Mouse (Mus musculus) hindbrain, embryonic 12.5 days (tissue): ENCODE measurements around the gene Slc26a5. TPM values are rescaled to one million over a fixed set of nuclear protein-coding genes. Genes with fewer than 3 reads are reported as not detected.

Experiments
- ATAC-seq: fragments of 200-750 bp; cut with Nextera tagmentation; 2 replicates; pipeline ENCODE4 v1.8.0; 2017; ENCODE audit warnings: moderate TSS enrichment; ENCODE audit not compliant: low FRiP score
- H3K27ac ChIP-seq: fragments of 300-500 bp; sonication (generic); 2 replicates; pipeline ENCODE4 v1.5.1; 2016; ENCODE audit warnings: mild to moderate bottlenecking
- H3K27me3 ChIP-seq: fragments of 300-500 bp; sonication (generic); 2 replicates; pipeline ENCODE4 v1.6.1; 2016; ENCODE audit warnings: mild to moderate bottlenecking
- H3K36me3 ChIP-seq: fragments of 300-500 bp; sonication (generic); 2 replicates; pipeline ENCODE4 v1.6.1; 2016; ENCODE audit warnings: mild to moderate bottlenecking
- H3K4me1 ChIP-seq: fragments of 300-500 bp; sonication (generic); 2 replicates; pipeline ENCODE4 v1.6.1; 2016
- H3K4me2 ChIP-seq: fragments of 300-500 bp; sonication (generic); replicated peaks from 2 replicates; pipeline ENCODE4 v1.6.1; 2016; ENCODE audit warnings: mild to moderate bottlenecking
- H3K4me3 ChIP-seq: fragments of 300-500 bp; sonication (generic); 2 replicates; pipeline ENCODE4 v1.5.1; 2016; ENCODE audit warnings: mild to moderate bottlenecking
- H3K9ac ChIP-seq: fragments of 300-500 bp; sonication (generic); 2 replicates; pipeline ENCODE4 v1.6.1; 2016; ENCODE audit warnings: mild to moderate bottlenecking, moderate library complexity
- H3K9me3 ChIP-seq: fragments of 300-500 bp; sonication (generic); replicated peaks from 2 replicates; pipeline ENCODE4 v1.6.1; 2016; ENCODE audit warnings: mild to moderate bottlenecking
- WGBS: fragments of 180-500 bp; shearing (Covaris S2); methylation state at CpG from one replicate; pipeline ENCODE4 v1.1.7; 2016; 5-methylcytosine and 5-hydroxymethylcytosine counted together
- polyA plus RNA-seq: library from polyadenylated mRNA; unstranded; fragments of >200 nt; fragmentation: Nextera tagmentation; extraction: Ambion mirVana; gene quantifications from 2 replicates; pipeline ENCODE4 v1.2.1, GENCODE M21; 2016

Gene Slc26a5
- polyA plus RNA-seq, result not detected in 2 replicates

DNA sequence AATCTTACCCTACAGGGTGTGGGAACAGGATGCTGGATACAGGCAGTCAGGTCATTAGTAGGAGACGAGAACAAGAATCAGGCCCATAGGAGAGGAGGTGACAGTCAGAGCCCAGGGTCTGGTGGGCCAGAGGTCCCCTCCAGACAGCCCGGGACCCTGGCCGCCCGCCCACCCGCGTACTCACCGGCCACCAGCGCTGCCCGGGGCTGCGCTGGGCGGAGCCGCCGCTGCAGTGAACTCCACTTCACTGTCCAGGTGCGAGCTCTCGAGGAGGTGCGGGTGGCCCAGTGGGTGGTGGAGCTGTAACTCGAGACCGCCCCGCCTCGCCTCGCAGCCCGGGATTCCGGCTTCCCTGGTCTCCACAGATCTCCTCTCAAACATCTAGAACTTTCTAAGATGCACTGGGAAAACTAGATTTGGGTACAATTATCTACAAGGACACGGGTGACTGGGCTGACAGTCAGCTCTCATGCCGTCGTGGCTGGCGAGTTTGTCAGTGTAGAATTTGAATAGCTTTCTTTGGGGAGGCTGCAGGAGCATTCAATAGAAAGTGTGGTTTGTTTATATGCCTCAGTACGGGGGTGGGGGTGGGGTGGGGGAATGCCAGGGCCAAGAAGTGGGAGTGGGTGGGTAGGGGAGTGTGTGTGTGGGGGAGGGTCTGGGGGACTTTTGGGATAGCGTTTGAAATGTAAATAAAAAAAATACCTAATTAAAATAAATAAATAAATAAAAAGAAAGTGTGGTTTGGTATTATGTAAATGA lies at the start of gene Slc26a5:
Gene Slc26a5 (minus strand): TSS at position 259 of the 762 bp plus-strand sequence.
- Histone ChIP-seq H3K9ac (no peak within 1 kb of the TSS), H3K4me3 (peak within 1 kb of the TSS; percentile 24), H3K9me3 (no peaks in the 10 kb centered on the region), H3K4me1 (peaks cover 11% of the 10 kb centered on the region), H3K36me3 (no peaks in the 10 kb centered on the region), H3K27me3 (peaks cover 8% of the 10 kb centered on the region), H3K27ac (no peak within 1 kb of the TSS), H3K4me2 (peak within 1 kb of the TSS; percentile 51)
- under 1% methylated on average over 29 of the region's 29 CpGs for WGBS
- peak; percentile 50 for ATAC-seq

DNA sequence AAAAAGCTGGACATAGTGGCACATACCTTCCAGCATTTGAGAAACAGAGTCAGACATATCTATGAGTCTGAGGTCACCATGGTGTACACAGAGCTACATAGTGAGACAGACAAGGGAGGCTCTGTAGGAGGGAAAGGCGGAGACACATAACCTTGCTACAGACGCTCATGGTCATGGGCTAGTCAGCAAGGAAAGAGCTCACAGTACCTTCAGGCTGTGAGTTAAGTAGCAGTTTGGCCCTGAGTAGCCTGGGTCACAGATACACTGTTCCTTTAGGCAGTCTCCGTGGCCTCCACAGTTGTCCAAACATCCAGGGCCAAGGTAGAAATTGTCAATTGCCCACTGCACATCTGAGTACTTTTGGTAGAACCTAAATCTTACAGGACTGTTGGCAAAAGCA lies 49.4 kb upstream of the Slc26a5 start:
- H3K4me2 ChIP-seq, result no peak overlapping the region
- peaks cover under 1% of the 10 kb centered on the region; the same call in 1 of the 2 replicates for H3K36me3 ChIP-seq
- H3K4me3 ChIP-seq, result no peak overlapping the region
- H3K9ac ChIP-seq, result no peak overlapping the region
- H3K27ac ChIP-seq, result no peak overlapping the region
- no peaks in the 10 kb centered on the region for H3K9me3 ChIP-seq
- ATAC-seq, result no peak
- H3K4me1 ChIP-seq, result no peaks in the 10 kb centered on the region
- no peaks in the 10 kb centered on the region for H3K27me3 ChIP-seq
- WGBS, result 80% methylated on average over 3 of the region's 3 CpGs

DNA sequence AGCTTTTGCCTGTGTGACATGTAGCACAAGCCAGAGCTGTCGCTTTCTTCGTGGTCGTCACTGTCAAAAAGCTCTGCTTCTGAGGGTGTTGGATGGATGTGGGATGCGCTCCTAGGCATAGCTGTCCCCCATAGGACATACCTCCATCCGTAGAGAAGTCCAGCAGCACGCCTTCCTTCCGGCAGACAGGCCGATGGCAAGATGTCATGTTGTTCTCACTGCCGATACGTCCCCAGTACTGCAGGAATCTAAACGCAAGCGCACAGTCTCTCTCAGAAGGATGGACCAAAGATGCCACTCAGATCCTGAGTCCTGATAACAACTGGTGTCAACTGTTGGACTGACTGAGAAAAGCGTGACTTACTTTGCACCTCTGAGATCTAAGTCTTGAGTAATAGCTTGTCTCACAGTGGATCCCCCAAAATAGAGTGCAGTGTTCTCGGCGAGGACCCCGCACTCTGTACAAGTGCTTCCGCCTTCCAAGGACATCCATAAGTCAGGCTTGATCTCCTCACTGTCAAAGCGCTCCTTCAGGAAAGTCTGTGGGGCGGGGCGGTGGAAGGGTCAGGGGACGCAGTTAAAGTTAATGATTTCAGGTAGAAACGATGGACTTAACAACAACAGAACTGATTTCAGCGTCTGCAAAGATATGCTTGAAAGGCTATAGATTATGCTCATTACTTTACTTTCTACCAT lies 47.6 kb upstream of the Slc26a5 start:
- no peaks in the 10 kb centered on the region for H3K9me3 ChIP-seq
- H3K27ac ChIP-seq, result no peak overlapping the region
- 89% methylated on average over 23 of the region's 23 CpGs for WGBS
- H3K9ac ChIP-seq, result no peak overlapping the region
- H3K36me3 ChIP-seq, result peaks cover 3% of the 10 kb centered on the region; the same call in 1 of the 2 replicates
- ATAC-seq, result no peak
- H3K4me2 ChIP-seq, result no peak overlapping the region
- H3K4me1 ChIP-seq, result no peaks in the 10 kb centered on the region
- H3K27me3 ChIP-seq, result no peaks in the 10 kb centered on the region
- H3K4me3 ChIP-seq, result no peak overlapping the region

DNA sequence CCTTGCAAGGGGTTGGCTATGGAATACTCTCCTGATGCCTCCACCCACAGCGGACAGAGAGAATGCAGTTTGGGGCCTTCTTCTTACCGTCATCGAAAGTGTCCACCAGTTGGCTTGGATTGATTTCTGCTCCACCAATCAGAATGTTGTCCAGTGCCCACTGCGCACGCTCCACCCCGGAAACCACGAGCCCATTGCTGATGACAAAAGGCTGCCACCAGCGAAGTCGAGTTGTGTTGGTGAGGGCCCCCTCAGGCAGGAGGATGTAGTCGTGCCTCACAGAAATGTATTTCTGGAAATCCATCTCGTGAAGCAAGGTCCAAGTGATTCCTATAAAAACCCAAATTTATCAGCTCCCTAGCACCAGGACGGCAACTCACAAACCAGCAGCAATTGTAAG lies 45.3 kb upstream of the Slc26a5 start:
- Histone ChIP-seq H3K27ac (no peak overlapping the region), H3K4me3 (no peak overlapping the region), H3K9me3 (no peaks in the 10 kb centered on the region), H3K27me3 (no peaks in the 10 kb centered on the region), H3K36me3 (peaks cover 3% of the 10 kb centered on the region; the same call in 1 of the 2 replicates), H3K9ac (no peak overlapping the region), H3K4me1 (no peaks in the 10 kb centered on the region), H3K4me2 (no peak overlapping the region)
- 94% methylated on average over 12 of the region's 12 CpGs for WGBS
- no peak for ATAC-seq

DNA sequence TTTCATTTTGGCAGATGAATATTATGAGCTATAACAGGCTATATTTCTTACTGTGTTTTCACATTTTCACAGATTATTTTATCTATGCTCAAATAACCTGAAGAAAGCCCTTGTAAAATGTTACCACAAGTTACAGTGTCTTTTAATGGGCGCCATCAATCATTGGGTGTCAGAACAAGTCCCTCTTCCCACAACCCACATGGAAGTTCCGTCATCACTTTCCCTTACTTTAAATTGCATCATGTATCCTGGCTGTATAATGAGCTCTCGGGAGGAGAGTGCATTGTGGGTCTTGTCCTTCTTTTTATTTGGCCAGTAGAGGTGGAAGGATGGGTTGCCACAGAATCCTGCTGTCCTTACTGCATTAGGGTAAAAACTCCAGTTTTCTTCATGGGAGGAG lies 44.3 kb upstream of the Slc26a5 start:
- Histone ChIP-seq H3K4me3 (no peak overlapping the region), H3K4me2 (no peak overlapping the region), H3K9me3 (no peaks in the 10 kb centered on the region), H3K36me3 (peaks cover 3% of the 10 kb centered on the region; the same call in 1 of the 2 replicates), H3K27me3 (no peaks in the 10 kb centered on the region), H3K9ac (no peak overlapping the region), H3K4me1 (no peaks in the 10 kb centered on the region), H3K27ac (no peak overlapping the region)
- WGBS, result 76% methylated on average over 3 of the region's 3 CpGs
- no peak for ATAC-seq

DNA sequence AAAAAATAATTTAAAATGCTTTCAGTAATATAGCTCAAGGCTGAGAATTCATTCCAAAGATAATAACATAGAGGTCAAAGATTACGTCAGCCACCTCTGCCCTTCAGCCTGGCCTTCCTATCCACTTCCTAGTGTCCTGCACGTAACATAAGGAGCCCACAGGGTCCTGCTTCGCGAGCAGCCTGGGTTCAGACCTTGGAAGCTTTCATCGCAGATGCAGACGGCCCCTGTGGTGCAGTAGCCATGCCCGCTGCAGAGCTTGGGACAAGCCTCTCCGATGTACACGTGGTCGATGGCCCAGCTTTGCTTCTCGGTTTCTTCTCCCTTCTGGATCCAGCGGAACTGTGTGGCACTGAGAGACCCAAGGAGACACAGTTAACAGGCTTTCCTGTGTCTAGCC lies 36.0 kb upstream of the Slc26a5 start:
- no peak for ATAC-seq
- Histone ChIP-seq H3K9ac (no peak overlapping the region), H3K36me3 (no peaks in the 10 kb centered on the region), H3K4me1 (no peaks in the 10 kb centered on the region), H3K9me3 (no peaks in the 10 kb centered on the region), H3K4me2 (no peak overlapping the region), H3K27ac (no peak overlapping the region), H3K27me3 (no peaks in the 10 kb centered on the region), H3K4me3 (no peak overlapping the region)
- WGBS, result 62% methylated on average over 12 of the region's 12 CpGs

DNA sequence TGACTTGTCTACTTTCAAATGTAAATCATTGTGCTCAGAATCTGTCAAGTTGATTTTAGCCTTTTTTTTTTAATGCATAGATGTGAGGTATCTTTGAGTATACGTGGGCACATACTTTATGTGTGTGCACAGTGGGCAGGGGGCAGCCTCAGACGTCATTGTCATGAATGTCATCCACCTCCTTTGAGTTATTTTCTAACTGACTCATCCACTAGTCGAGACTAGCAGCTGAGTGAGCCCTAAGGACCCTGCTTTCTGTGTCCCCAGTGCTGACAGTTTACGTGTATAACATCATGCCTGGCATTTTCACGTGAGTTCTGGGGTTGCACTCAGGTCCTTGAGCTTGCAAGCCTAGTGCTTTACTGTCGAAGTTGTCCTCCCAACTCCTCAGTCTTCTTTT lies 35.5 kb upstream of the Slc26a5 start:
- H3K4me2 ChIP-seq, result no peak overlapping the region
- H3K9ac ChIP-seq, result no peak overlapping the region
- H3K27ac ChIP-seq, result no peak overlapping the region
- no peak overlapping the region for H3K4me3 ChIP-seq
- no peaks in the 10 kb centered on the region for H3K36me3 ChIP-seq
- ATAC-seq, result no peak
- no peaks in the 10 kb centered on the region for H3K9me3 ChIP-seq
- 74% methylated on average over 6 of the region's 6 CpGs for WGBS
- H3K4me1 ChIP-seq, result no peaks in the 10 kb centered on the region
- H3K27me3 ChIP-seq, result no peaks in the 10 kb centered on the region

DNA sequence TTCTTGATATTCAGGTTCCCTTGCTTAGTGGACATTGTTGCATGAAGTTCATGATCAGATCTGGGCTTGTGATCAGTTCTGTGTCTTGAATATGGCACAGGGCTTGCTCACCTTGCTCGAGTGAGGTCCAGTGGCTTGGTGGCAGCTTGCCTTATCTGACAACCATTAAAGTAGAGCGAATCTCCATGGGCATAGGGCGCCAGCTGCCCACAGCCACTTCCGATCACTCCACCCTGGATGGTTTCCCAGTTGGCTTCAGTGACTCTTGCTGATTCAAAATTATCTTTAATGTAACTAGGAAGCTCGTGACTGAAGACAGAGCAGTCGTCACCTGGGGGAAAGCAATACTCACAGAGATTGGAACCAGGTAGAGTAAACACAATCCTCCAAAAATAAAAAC lies 33.5 kb upstream of the Slc26a5 start:
- H3K4me2 ChIP-seq, result no peak overlapping the region
- H3K36me3 ChIP-seq, result no peaks in the 10 kb centered on the region
- H3K9me3 ChIP-seq, result no peaks in the 10 kb centered on the region
- no peak overlapping the region for H3K9ac ChIP-seq
- no peak overlapping the region for H3K4me3 ChIP-seq
- ATAC-seq, result no peak
- H3K27ac ChIP-seq, result no peak overlapping the region
- H3K4me1 ChIP-seq, result no peaks in the 10 kb centered on the region
- no peaks in the 10 kb centered on the region for H3K27me3 ChIP-seq
- WGBS, result 85% methylated on average over 6 of the region's 6 CpGs

DNA sequence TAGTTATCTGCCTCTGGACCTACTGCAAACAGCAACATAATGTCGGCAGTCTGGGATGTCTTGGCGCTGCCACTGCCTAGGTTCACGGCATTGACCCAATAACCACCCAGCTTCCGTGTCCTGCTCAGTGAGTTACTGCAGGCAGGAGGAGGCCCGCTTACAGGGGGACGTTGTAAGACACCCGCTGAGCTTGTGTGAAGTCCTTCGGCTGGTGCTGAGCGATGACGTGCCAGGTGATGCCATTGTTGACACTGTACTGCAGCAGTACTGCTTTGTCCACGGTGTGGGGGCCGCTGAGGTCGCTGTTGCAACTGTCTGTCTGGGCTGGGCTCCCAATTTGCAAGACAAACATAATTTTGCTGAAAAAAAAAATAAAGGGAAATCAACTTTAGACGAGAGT lies 31.2 kb upstream of the Slc26a5 start:
- no peak for ATAC-seq
- no peaks in the 10 kb centered on the region for H3K4me1 ChIP-seq
- no peaks in the 10 kb centered on the region for H3K9me3 ChIP-seq
- no peak overlapping the region for H3K27ac ChIP-seq
- no peaks in the 10 kb centered on the region for H3K36me3 ChIP-seq
- no peak overlapping the region for H3K4me2 ChIP-seq
- 74% methylated on average over 14 of the region's 14 CpGs for WGBS
- H3K9ac ChIP-seq, result no peak overlapping the region
- no peak overlapping the region for H3K4me3 ChIP-seq
- no peaks in the 10 kb centered on the region for H3K27me3 ChIP-seq

DNA sequence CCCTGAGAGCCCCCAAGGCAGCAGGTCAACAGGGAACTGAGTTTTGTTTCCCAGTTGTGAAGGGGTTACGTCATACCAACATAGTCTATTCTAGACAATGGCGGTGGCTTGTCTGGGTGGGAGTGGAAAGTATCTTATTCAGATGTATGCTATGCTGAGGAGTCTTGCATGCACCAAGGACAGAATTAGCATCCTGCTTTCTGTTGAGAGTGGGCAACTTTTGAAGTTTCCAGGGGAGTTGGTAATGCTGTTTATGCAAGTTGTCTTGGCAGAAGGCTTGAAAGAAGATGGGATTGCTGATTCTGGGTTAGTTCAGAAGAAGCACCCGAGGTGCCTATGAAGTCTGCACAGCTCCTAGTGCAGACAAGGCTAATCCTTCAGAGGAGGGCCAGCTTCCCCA lies 28.8 kb upstream of the Slc26a5 start:
- no peaks in the 10 kb centered on the region for H3K4me1 ChIP-seq
- H3K27ac ChIP-seq, result no peak overlapping the region
- no peaks in the 10 kb centered on the region for H3K9me3 ChIP-seq
- no peak overlapping the region for H3K9ac ChIP-seq
- no peak overlapping the region for H3K4me3 ChIP-seq
- no peak for ATAC-seq
- WGBS, result 91% methylated on average over 3 of the region's 3 CpGs
- no peaks in the 10 kb centered on the region for H3K36me3 ChIP-seq
- H3K4me2 ChIP-seq, result no peak overlapping the region
- H3K27me3 ChIP-seq, result no peaks in the 10 kb centered on the region

DNA sequence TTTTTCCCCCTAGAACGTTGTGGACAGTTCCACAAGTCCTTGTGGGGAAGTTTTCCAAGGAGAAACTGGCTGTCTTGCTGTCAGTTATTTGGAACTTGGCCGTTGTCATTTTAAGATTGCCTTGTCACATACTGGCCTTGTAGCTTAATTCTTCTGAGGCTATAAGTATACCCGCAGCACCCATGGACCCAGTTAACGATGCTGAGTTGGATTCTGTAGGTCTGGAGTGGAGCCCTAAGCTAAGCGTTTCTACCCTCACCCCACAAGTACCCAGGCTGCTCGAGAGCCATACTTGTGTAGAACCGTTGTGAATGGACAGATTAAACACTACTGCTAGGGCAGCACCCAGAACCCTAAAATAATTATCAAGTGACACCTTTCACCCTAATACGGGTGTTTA lies 1.3 kb upstream of the Slc26a5 start:
- no peak for ATAC-seq
- Histone ChIP-seq H3K27me3 (peaks cover 8% of the 10 kb centered on the region), H3K4me2 (peak overlapping the region; percentile 51; the same call in 1 of the 2 replicates), H3K4me1 (peaks cover 11% of the 10 kb centered on the region), H3K27ac (no peak overlapping the region), H3K4me3 (no peak overlapping the region), H3K9ac (no peak overlapping the region), H3K9me3 (no peaks in the 10 kb centered on the region), H3K36me3 (no peaks in the 10 kb centered on the region)
- 71% methylated on average over 8 of the region's 8 CpGs for WGBS

DNA sequence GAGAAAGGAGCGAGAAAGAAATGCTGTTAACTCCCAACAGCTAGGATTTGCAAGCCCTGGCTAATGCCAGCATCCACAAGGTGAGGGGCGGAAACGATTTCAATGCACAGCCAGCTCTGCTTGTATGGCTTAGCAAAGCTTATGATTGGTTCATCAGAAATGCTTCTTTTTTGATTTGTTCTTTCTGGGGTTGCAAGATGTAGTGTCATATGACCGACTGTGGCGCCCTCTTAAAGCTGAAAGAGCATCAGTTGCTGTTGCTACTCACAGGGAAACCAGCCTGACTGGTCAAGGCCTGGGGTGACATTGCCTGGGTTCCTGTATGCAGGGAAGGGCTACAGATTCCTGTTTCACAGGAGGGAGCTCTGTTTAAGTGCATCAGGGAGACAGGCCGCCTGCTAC lies 908 bp upstream of the Slc26a5 start:
- peaks cover 8% of the 10 kb centered on the region for H3K27me3 ChIP-seq
- 11% methylated on average over 6 of the region's 6 CpGs for WGBS
- peak overlapping the region; percentile 15; the same call in 1 of the 2 replicates for H3K4me3 ChIP-seq
- H3K9ac ChIP-seq, result no peak overlapping the region
- H3K36me3 ChIP-seq, result no peaks in the 10 kb centered on the region
- H3K4me1 ChIP-seq, result peaks cover 11% of the 10 kb centered on the region
- no peak overlapping the region for H3K27ac ChIP-seq
- H3K9me3 ChIP-seq, result no peaks in the 10 kb centered on the region
- peak overlapping the region; percentile 51 for H3K4me2 ChIP-seq
- ATAC-seq, result no peak; the same call in 1 of the 2 replicates
